In genomic region chr9:107619546-107619879, GRCm38 (mm10) we compare ENCODE assay signal across 10 mouse cellular contexts. TPM values are rescaled to one million over a fixed set of nuclear protein-coding genes. Genes with fewer than 3 reads are reported as not detected.
A peak's percentile ranks its signal among the peaks of the same experiment; 100 is the strongest.
DNase-seq lines count a peak whose midpoint lies in the region; ATAC-seq lines count a peak whose summit lies in the region.
"Had no signal": no experiment of that assay in that cellular context is flagged by ENCODE, and none has a peak within 500 bp of the region (broad histone marks: within the 10 kb centered on the region; RNA-seq: fewer than 3 reads in every experiment).

No protein-coding gene starts in this region.

- DNase-seq in heart, adult 18-20 months: no peak
- DNase-seq in 3134 (ENCODE audit: extremely low read depth, insufficient read length, low spot score): peak; percentile 82
- peak; percentile 53 for DNase-seq in adrenal gland, postnatal 25 days
- DNase-seq in right cerebral cortex, adult 2 months (ENCODE audit: low spot score in 2 of 2): no peak
- DNase-seq in testis, postnatal 10 days (ENCODE audit: low spot score): no peak
- DNase-seq in cerebellum, postnatal 4 days (ENCODE audit: low spot score in 2 of 2): no peak
- DNase-seq: left cerebral cortex, postnatal 4 days; thymus, adult 18-20 months had no signal

- H3K4me1 ChIP-seq in heart, embryonic 11.5 days (ENCODE audit: control insufficient read depth, insufficient read depth, low read length): peaks cover 32% of the 10 kb centered on the region
- H3K4me1 ChIP-seq in intestine, embryonic 16.5 days (ENCODE audit: control insufficient read depth, insufficient read depth, low read length): peaks cover 37% of the 10 kb centered on the region

- no peak; the same call in 1 of the 2 replicates for ATAC-seq in heart, embryonic 11.5 days (replicated peaks; ENCODE audit: insufficient number of reproducible peaks, low FRiP score, low TSS enrichment)
- ATAC-seq in intestine, embryonic 16.5 days: no peak; the same call in none of the 2 replicates

- H3K36me3 ChIP-seq in heart, embryonic 11.5 days (ENCODE audit: control insufficient read depth, insufficient read depth, low read length): peaks cover 28% of the 10 kb centered on the region
- peaks cover 28% of the 10 kb centered on the region for H3K36me3 ChIP-seq in intestine, embryonic 16.5 days (ENCODE audit: control insufficient read depth, insufficient read depth, low read length)

- peak overlapping the region; percentile 86 for H3K27ac ChIP-seq in heart, embryonic 11.5 days (ENCODE audit: low read depth, low read length)
- peak overlapping the region; percentile 95 for H3K27ac ChIP-seq in intestine, embryonic 16.5 days (ENCODE audit: low read length)

- H3K4me2 ChIP-seq in heart, embryonic 11.5 days: no peak overlapping the region
- 0 out of 2 replicates have a peak overlapping the region, but pooled peaks have one; percentile 4 for H3K4me2 ChIP-seq in intestine, embryonic 16.5 days (ENCODE audit: low read depth, low read length)

- H3K9ac ChIP-seq in heart, embryonic 11.5 days (ENCODE audit: low read depth, low read length): no peak overlapping the region
- peak overlapping the region; percentile 48 for H3K9ac ChIP-seq in intestine, embryonic 16.5 days (ENCODE audit: low read depth, low read length)

- no peaks in the 10 kb centered on the region for H3K27me3 ChIP-seq in heart, embryonic 11.5 days (ENCODE audit: control insufficient read depth, insufficient read depth, low read length)
- no peaks in the 10 kb centered on the region for H3K27me3 ChIP-seq in intestine, embryonic 16.5 days (replicated peaks; ENCODE audit: control insufficient read depth, insufficient read depth, low read length)

- H3K4me3 ChIP-seq in heart, embryonic 11.5 days (ENCODE audit: low read depth, low read length): no peak overlapping the region
- H3K4me3 ChIP-seq in intestine, embryonic 16.5 days (ENCODE audit: low read length): no peak overlapping the region

- H3K9me3 ChIP-seq in heart, embryonic 11.5 days (replicated peaks; ENCODE audit: control insufficient read depth, low read length): no peaks in the 10 kb centered on the region
- no peaks in the 10 kb centered on the region for H3K9me3 ChIP-seq in intestine, embryonic 16.5 days (ENCODE audit: control insufficient read depth, low read length)

- WGBS in heart, embryonic 11.5 days (ENCODE audit: insufficient replicate concordance): 38% methylated on average over 13 of the region's 13 CpGs
- WGBS in intestine, embryonic 16.5 days: 64% methylated on average over 13 of the region's 13 CpGs

RNA-seq across cellular contexts. Expression of gene Sema3b, which starts 10.5 kb away (rescaled TPM):
- 5.1 and 5.3 TPM in 2 replicates for polyA plus RNA-seq in heart, embryonic 11.5 days (2014; fragmentation: Nextera tagmentation; extraction: Ambion mirVana)
- 10 to 100 TPM; 20.4 to 22.9 TPM for total RNA-seq in heart, adult 18-20 months (2021)
- 5.1 and 8.4 TPM in 2 replicates for total RNA-seq in adrenal gland, postnatal 25 days (2021)
- 50.4 and 54.9 TPM in 2 replicates for polyA plus RNA-seq in intestine, embryonic 16.5 days (2015; fragmentation: Nextera tagmentation; extraction: Ambion mirVana)

RNA-seq across cellular contexts. Expression of gene Gnai2, which starts 15.7 kb away (rescaled TPM):
- 308 and 316 TPM in 2 replicates for polyA plus RNA-seq in heart, embryonic 11.5 days (2014; fragmentation: Nextera tagmentation; extraction: Ambion mirVana)
- total RNA-seq in heart, adult 18-20 months (2021): 100 to 1,000 TPM; 241 to 253 TPM
- total RNA-seq in adrenal gland, postnatal 25 days (2021): 202 and 238 TPM in 2 replicates
- polyA plus RNA-seq in intestine, embryonic 16.5 days (2015; fragmentation: Nextera tagmentation; extraction: Ambion mirVana): 301 and 311 TPM in 2 replicates

RNA-seq across cellular contexts. Expression of gene Ifrd2, which starts 32.1 kb away (rescaled TPM):
- polyA plus RNA-seq in heart, embryonic 11.5 days (2014; fragmentation: Nextera tagmentation; extraction: Ambion mirVana): 57.5 and 59.1 TPM in 2 replicates
- total RNA-seq in heart, adult 18-20 months (2021): 10 to 100 TPM; 48.5 to 48.8 TPM
- 47.0 and 54.5 TPM in 2 replicates for total RNA-seq in adrenal gland, postnatal 25 days (2021)
- 79.0 and 89.6 TPM in 2 replicates for polyA plus RNA-seq in intestine, embryonic 16.5 days (2015; fragmentation: Nextera tagmentation; extraction: Ambion mirVana)

RNA-seq across cellular contexts. Expression of gene Hyal3, which starts 38.9 kb away (rescaled TPM):
- polyA plus RNA-seq in heart, embryonic 11.5 days (2014; fragmentation: Nextera tagmentation; extraction: Ambion mirVana): 0.14 and 0.33 TPM in 2 replicates
- under 1 TPM; 0.28 to 0.37 TPM for total RNA-seq in heart, adult 18-20 months (2021)
- total RNA-seq in adrenal gland, postnatal 25 days (2021): 2.0 and 2.8 TPM in 2 replicates
- polyA plus RNA-seq in intestine, embryonic 16.5 days (2015; fragmentation: Nextera tagmentation; extraction: Ambion mirVana): 0.66 and 0.68 TPM in 2 replicates

RNA-seq across cellular contexts. Expression of gene Naa80, which starts 40.8 kb away (rescaled TPM):
- polyA plus RNA-seq in heart, embryonic 11.5 days (2014; fragmentation: Nextera tagmentation; extraction: Ambion mirVana): 12.2 and 15.2 TPM in 2 replicates
- 10 to 100 TPM; 16.1 to 20.1 TPM for total RNA-seq in heart, adult 18-20 months (2021)
- total RNA-seq in adrenal gland, postnatal 25 days (2021): 21.2 and 21.4 TPM in 2 replicates
- 19.2 and 20.2 TPM in 2 replicates for polyA plus RNA-seq in intestine, embryonic 16.5 days (2015; fragmentation: Nextera tagmentation; extraction: Ambion mirVana)

Comparison
In these comparisons a context has a peak if more than half of its experiments do, and no peak if none do; other contexts are left out.
1. DNase-seq: peak in 3134 (single experiment) and adrenal gland, postnatal 25 days (single experiment); none in heart, adult 18-20 months (0 of 2), right cerebral cortex, adult 2 months (0 of 2), testis, postnatal 10 days (single experiment) and cerebellum, postnatal 4 days (0 of 2).